Mouse (Mus musculus) thymus, adult 2 months (tissue): ENCODE results near the gene Epsti1.
"Not testable (repeated sequence)": the region's sequence is repeated elsewhere in the genome, so short reads cannot be mapped to it uniquely, and the experiment has no call there.

Experiments
- CTCF ChIP-seq: fragments of 200-500 bp; IDR thresholded peaks from 2 replicates; pipeline ENCODE4 v1.5.1; 2012; ENCODE audit warnings: mild to moderate bottlenecking, control low read depth, low read length, moderate library complexity, borderline replicate concordance; ENCODE audit not compliant: control insufficient read depth, poor library complexity, insufficient read depth; ENCODE audit errors: extremely low read depth
- POLR2A ChIP-seq: fragments of 200-500 bp; IDR thresholded peaks from 2 replicates; pipeline ENCODE4 v1.6.1; 2012; ENCODE audit warnings: mild to moderate bottlenecking, low read length, control low read depth, moderate library complexity; ENCODE audit not compliant: control insufficient read depth, poor library complexity, insufficient read depth; ENCODE audit errors: extremely low read depth

- not testable (repeated sequence) for TF ChIP-seq POLR2A, CTCF
Measured at GRCm38 (mm10) chr14:77877876-77878275, 26.2 kb upstream of the Epsti1 start.
